Mouse (Mus musculus) liver, embryonic 14.5 days (tissue): ENCODE results near the gene Plcb4. TPM values are rescaled to one million over a fixed set of nuclear protein-coding genes. Genes with fewer than 3 reads are reported as not detected.
"Not testable (repeated sequence)": the region's sequence is repeated elsewhere in the genome, so short reads cannot be mapped to it uniquely, and the experiment has no call there.

Experiments
- ATAC-seq: fragments of 200-750 bp; cut with Nextera tagmentation; 2 replicates; pipeline ENCODE4 v1.8.0; 2017; ENCODE audit warnings: moderate number of reproducible peaks, mild to moderate bottlenecking, moderate library complexity; ENCODE audit not compliant: insufficient read depth
- DNase-seq, 3 experiments: peaks; one replicate each; pipeline ENCODE4 v3.0.0-alpha.2; 2012 to 2013; ENCODE audit warnings: low read depth in 3 of 3, low spot score in 3 of 3
- H3K27ac ChIP-seq: fragments of 300-500 bp; sonication (generic); 2 replicates; pipeline ENCODE4 v1.5.1; 2014; ENCODE audit warnings: moderate library complexity, mild to moderate bottlenecking, control low read depth, inconsistent platforms
- H3K27me3 ChIP-seq: fragments of 300-500 bp; sonication (generic); 2 replicates; pipeline ENCODE4 v1.6.1; 2014; ENCODE audit warnings: mild to moderate bottlenecking, low read length, moderate library complexity; ENCODE audit not compliant: control insufficient read depth, insufficient read depth
- H3K36me3 ChIP-seq: fragments of 300-500 bp; sonication (generic); replicated peaks from 2 replicates; pipeline ENCODE4 v1.6.1; 2014; ENCODE audit warnings: low read depth; ENCODE audit not compliant: control insufficient read depth, insufficient read depth
- H3K4me1 ChIP-seq, 2 experiments: fragments of 200-500 bp in 1 of 2; fragments of 300-500 bp in 1 of 2; sonication (generic) in 1 of 2; replicated peaks; 2 replicates each; pipeline ENCODE4 v1.6.1; 2012 to 2014; ENCODE audit warnings: antibody characterized with exemption in 1 of 2, inconsistent platforms in 1 of 2, low read length in 1 of 2; ENCODE audit not compliant: control insufficient read depth in 2 of 2, insufficient read depth in 2 of 2
- H3K4me2 ChIP-seq: fragments of 300-500 bp; sonication (generic); 2 replicates; pipeline ENCODE4 v1.6.1; 2014; ENCODE audit warnings: low read depth, mild to moderate bottlenecking, control low read depth, moderate library complexity
- H3K4me3 ChIP-seq, 2 experiments: fragments of 200-500 bp in 1 of 2; fragments of 300-500 bp in 1 of 2; sonication (generic) in 1 of 2; 2 replicates each; pipeline ENCODE4 v1.5.1; 2012 to 2014; ENCODE audit warnings: low read depth in 2 of 2, low read length in 2 of 2, mild to moderate bottlenecking in 2 of 2, control low read depth in 1 of 2, inconsistent platforms in 1 of 2, moderate library complexity in 1 of 2; ENCODE audit not compliant: insufficient read depth in 1 of 2
- H3K9ac ChIP-seq: fragments of 300-500 bp; sonication (generic); replicated peaks from 2 replicates; pipeline ENCODE4 v1.6.1; 2014; ENCODE audit warnings: mild to moderate bottlenecking, control low read depth, moderate library complexity
- H3K9me3 ChIP-seq: fragments of 300-500 bp; sonication (generic); 2 replicates; pipeline ENCODE4 v1.6.1; 2016; ENCODE audit warnings: low read length, mixed read lengths; ENCODE audit not compliant: control insufficient read depth
- CTCF ChIP-seq: IDR thresholded peaks from 2 replicates; pipeline ENCODE4 v1.5.1; 2016; ENCODE audit warnings: antibody characterized with exemption, low read depth, control low read depth
- EP300 ChIP-seq: IDR thresholded peaks from 2 replicates; pipeline ENCODE4 v1.6.1; 2016; ENCODE audit warnings: antibody characterized with exemption, low read depth
- WGBS: fragments of 180-500 bp; shearing (Covaris S2); extraction: QIAGEN DNeasy Blood & Tissue Kit; methylation state at CpG from one replicate; pipeline ENCODE4 v1.1.7; 2014; ENCODE audit not compliant: insufficient replicate concordance; 5-methylcytosine and 5-hydroxymethylcytosine counted together
- polyA plus RNA-seq, 2 experiments: library from polyadenylated mRNA; depleted of rRNA in 1 of 2; stranded (reverse) in 1 of 2; unstranded in 1 of 2; fragments of >200 nt; fragmentation: Nextera tagmentation in 1 of 2; extraction: Ambion mirVana in 1 of 2; gene quantifications; 2 replicates each; pipeline versions ENCODE4 v1.2.1 to v1.2.3; 2012 to 2014

The Plcb4 gene
- polyA plus RNA-seq, 2 experiments: 1.9 to 2.3 TPM

DNA sequence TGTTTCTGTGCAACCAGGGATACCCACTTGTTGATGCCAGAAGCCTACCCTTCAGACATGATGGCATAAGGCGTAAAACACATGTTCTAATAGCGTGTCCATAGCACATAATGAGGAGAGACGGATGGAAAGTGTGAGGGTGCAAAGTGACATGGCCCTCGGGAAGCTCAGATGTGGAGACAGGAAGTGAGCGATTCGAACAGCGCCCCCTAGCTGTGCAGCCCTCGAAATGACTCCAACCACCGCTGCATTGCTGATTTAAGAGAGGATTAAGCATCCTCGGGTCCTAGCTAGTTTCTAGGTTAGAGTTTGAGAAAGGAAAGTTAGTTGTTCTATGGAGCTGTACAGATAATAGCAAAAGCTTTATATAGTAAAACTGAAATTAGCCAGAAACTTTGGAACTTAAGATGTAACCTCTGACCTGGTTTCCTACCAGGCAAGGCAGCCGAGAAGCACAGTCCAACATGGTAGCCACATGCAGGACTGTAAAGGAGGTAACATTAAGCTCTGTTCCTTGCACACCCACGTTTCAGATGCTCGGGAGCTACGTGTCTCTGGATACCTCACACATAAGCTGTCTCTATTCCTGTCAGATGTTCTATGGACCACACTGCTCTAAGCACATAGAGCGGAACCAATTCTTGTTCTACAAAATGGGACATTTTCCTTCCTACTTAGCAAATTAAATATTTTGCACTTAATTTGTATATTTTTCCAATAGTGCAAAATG, 326.9 kb downstream of the Plcb4 start:
- no peak for ATAC-seq

DNA sequence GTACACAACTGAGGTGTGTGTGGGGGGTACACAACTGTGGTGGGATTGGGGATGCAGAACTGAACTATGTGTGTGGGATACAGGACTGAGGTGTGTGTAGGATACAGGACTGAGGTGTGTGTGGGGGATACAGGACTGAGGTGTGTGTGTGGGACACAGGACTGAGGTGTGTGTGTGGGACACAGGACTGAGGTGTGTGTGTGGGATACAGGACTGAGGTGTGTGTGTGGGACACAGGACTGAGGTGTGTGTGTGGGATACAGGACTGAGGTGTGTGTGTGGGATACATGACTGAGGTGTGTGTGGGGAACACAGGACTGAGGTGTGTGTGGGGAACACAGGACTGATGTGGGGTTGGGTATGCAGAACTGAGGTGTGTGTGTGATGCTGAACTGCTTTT, 329.7 kb downstream of the Plcb4 start:
- H3K36me3 ChIP-seq, H3K9me3 ChIP-seq, H3K4me3 ChIP-seq, DNase-seq, H3K27ac ChIP-seq, ATAC-seq, H3K4me1 ChIP-seq, H3K27me3 ChIP-seq, H3K9ac ChIP-seq, H3K4me2 ChIP-seq: not testable (repeated sequence)

More for the DNA sequence above, 326.9 kb downstream of the Plcb4 start:
- DNase-seq: no peak
- H3K27ac ChIP-seq: no peak overlapping the region
- no peak overlapping the region for H3K9ac ChIP-seq
- H3K27me3 ChIP-seq: no peaks in the 10 kb centered on the region
- H3K36me3 ChIP-seq: no peaks in the 10 kb centered on the region
- 64% methylated on average over 15 of the region's 15 CpGs for WGBS
- no peaks in the 10 kb centered on the region for H3K9me3 ChIP-seq
- H3K4me2 ChIP-seq: no peak overlapping the region
- TF ChIP-seq EP300 (no peak), CTCF (peak; percentile 66)
- no peaks in the 10 kb centered on the region for H3K4me1 ChIP-seq
- no peak overlapping the region for H3K4me3 ChIP-seq

DNA sequence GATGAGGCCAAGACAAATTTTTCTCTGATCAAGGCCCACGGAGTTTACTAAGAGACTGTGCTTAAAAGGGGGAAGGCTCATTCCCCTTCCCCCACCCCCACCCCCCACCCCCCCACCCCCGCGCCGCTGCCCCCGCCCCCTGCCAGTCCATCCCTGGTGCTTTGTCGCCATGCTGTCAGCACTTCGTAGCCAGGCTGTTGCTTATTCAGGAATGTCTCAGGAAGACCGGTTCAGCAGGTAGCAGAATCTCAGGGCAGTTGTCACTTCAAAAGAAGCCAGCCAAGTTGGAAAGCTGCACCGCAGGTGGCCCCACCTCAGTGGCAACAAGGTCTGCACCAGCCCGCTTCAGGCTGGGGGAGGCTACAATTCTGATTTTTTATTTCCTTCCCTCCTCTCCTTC, 331.9 kb downstream of the Plcb4 start:
- H3K36me3 ChIP-seq, H3K9me3 ChIP-seq, H3K4me1 ChIP-seq, ATAC-seq, H3K9ac ChIP-seq, H3K4me2 ChIP-seq, DNase-seq, H3K27ac ChIP-seq, H3K4me3 ChIP-seq, H3K27me3 ChIP-seq: not testable (repeated sequence)
- 55% methylated on average over 10 of the region's 10 CpGs for WGBS

DNA sequence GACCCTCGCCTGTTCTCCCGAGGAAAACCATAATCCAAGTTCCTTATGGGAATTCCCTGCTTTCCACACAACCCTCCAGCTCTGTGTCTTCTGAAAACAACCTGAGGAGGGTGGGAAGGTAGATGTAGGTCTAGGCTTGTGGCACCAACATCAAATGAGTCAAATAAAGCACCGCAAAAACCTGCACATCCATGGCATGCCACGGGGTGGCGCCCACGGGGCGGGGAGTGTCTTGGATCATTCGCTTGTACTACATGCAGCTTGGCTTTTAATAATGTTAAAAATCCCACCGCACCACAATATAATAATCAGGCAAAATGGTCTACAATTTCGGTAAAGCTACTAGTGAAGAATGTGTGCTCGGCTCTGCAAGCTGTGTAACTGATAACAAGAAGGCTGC, 334.5 kb downstream of the Plcb4 start:
- Histone ChIP-seq H3K4me1 (no peaks in the 10 kb centered on the region), H3K36me3 (no peaks in the 10 kb centered on the region), H3K4me2 (no peak overlapping the region), H3K27ac (no peak overlapping the region), H3K27me3 (no peaks in the 10 kb centered on the region), H3K9ac (no peak overlapping the region), H3K4me3 (no peak overlapping the region), H3K9me3 (no peaks in the 10 kb centered on the region)
- ATAC-seq: no peak
- DNase-seq: no peak
- WGBS: 61% methylated on average over 11 of the region's 11 CpGs
- TF ChIP-seq EP300 (no peak), CTCF (peak; percentile 55)

- ATAC-seq: no peak
- WGBS: 66% methylated on average over 4 of the region's 4 CpGs
- Histone ChIP-seq H3K4me1 (no peaks in the 10 kb centered on the region), H3K4me2 (no peak overlapping the region), H3K9me3 (no peaks in the 10 kb centered on the region), H3K27me3 (no peaks in the 10 kb centered on the region), H3K27ac (no peak overlapping the region), H3K36me3 (no peaks in the 10 kb centered on the region), H3K4me3 (no peak overlapping the region), H3K9ac (no peak overlapping the region)
- no peak for TF ChIP-seq CTCF
- no peak for TF ChIP-seq EP300
- DNase-seq: no peak
Observed at GRCm38 (mm10) chr2:135995196-135995595, 336.4 kb downstream of the Plcb4 start.
